Mouse (Mus musculus): ENCODE data around the gene Casp3.
"Not testable (repeated sequence)": the region's sequence is repeated elsewhere in the genome, so short reads cannot be mapped to it uniquely, and the experiment has no call there.

The Casp3 gene

DNA sequence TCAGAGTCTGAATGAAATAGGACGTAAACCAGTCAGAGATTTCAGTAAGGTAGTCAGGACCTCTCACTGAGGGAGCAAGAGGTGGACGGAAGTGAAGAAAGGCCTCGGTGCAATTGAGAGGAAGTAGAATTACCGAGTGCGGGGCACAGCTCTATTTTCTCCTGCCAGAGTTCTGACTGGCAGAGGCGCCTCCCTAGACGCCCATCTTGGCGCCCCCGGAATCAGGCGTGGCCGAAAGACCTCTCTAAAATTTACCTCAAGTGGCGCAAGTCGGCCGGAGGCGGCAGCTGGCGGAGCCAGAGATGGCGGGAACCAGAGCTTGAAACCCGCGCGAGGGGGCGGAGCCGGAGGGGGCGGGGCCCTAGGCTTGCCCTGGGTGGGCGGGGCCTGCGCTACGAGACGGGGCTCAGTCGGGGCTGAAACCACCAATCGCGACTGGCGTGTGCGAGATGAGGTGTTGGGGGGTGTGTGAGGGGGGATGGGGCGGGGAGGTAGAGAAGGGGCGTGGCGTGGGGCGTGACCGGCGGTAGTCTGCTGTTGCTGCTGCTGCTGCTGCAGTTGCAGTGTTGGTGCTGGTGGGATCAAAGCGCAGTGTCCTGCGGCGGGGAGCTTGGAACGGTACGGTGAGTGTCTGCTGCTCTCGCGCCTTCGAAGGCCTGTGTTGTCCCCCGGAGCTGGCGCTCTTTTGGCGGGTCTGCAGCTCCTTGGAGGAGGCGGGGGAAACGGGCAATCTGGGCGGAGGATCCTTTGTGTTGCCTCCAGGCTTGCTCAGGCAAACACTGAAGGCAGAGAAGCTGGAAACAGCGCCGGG, at the start of gene Casp3, which contains the start of gene Primpol:
TSS of gene Casp3 (plus strand) at position 413 of the 811 bp plus-strand sequence.
TSS of gene Primpol (minus strand) at position 334 of the 811 bp plus-strand sequence.
- in situ Hi-C loops (cut with MboI, MseI) = no loop called here

DNA sequence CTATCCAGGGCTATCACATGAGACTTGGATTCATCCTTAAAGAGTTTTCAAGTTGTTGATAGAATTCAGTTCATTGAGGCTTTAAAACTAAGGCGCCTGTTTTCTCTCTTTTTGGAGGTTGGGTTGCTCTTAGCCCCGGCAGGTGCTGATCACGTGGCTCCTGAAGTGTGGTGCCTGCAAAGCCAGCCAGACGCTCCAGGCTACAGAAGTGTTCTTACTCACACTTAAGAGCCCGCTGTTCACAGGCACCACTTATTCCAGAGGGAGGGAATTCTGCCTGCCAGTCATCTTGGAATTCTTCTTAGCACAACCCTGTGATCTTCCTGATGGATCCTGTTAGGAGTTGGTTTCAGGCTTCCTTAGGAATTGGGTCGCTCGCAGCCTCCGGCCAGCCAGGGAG, 49.1 kb upstream of the Casp3 start:
- in situ Hi-C loops (cut with MboI, MseI) = no loop called here

DNA sequence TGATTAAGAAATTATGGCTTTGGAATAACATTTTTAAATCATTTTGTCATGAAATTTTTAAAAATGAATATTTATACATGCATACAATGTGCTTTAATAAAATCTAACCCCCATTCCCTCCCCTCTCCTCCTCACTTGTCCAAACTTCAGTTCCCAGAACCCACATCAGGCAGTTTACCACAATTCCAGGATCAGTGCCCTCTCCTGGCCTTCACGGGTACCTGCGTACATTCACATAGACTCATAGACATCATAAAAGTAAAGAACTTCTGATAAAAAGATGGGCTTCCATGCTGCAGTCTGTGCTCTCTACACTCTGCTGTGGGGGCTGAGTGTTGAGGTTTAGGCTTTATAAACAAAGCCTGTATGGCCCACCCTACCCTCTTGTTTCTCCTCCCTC, 48.1 kb upstream of the Casp3 start:
- in situ Hi-C loops (cut with MboI, MseI) = no loop called here

DNA sequence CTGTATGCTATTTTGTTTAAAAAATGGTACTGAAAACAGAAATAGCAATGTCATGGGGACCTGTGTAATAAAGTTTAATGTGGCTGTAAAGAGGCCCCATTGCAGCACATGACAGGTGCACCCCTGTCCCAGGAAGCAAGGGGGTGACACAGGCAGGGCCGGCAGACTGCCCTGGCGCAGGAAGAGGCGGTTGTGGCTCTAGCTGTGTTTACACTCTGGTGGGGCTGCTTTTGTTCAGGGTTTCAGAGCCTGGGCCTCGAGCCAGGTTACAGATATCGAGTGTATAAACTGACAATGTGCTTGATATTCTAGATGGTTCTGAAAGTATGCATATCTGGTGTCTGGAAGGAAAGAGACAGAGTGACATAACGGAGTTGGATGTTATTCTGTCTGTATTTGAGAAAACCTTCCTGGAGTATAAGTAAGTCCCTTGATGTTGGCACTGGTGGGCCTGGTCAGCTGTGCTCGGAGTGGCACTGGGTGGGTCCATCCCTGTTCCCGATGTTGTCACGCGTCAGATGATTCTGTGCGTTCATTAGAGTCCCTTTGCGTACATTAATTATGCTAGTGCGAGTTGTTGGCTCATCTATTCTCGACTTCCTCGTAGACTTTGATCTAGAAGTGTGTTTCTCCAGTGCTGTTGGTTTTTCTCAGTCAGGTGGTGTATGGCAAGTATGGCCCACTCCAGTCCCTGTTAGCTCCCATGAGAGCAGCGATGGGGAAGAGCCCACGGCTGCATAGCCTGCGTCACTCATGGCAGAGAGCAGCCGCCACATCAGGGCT, 47.2 kb upstream of the Casp3 start:
- in situ Hi-C loops (cut with MboI, MseI) = no loop called here

DNA sequence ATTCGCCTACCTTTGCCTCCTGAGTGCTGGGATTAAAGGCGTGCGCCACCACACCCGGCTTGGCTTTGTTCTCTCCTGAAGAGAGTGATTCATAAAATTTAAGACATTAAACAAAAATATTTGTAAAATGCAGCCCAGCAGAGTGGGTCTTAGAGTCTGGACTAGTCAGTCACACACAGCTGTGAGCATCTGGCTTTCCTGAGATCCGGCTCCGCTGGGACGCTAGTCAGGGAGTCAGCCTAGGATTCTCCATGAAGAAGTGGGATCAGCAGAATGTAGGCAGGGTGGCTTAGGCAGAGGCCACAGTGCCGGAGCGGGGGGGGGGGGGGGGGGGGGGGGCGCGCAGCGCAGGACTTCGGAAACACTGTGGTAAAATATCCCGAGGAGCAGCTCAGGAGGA, 46.4 kb upstream of the Casp3 start:
- in situ Hi-C loops (cut with MboI, MseI) = no loop called here

DNA sequence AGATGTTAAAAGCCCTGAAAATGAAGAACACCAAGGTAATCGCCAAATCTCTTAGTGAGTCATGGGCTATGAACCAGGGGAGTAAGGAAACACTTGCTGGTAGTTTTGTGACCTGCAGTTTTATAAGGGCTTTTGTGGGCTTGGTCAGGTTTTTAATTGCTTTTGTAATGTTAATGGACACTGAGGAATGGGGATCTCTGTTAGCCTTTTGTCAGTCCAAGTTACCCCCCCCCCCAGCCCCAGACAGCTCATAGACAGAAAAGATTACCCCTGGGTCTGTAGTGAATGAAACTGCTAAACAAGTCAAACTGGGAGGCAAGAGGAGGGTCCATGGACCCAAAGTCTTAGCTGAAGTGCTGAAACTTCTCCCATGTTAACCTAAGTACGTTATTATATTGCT, 43.6 kb upstream of the Casp3 start:
- in situ Hi-C loops (cut with MboI, MseI) = no loop called here

DNA sequence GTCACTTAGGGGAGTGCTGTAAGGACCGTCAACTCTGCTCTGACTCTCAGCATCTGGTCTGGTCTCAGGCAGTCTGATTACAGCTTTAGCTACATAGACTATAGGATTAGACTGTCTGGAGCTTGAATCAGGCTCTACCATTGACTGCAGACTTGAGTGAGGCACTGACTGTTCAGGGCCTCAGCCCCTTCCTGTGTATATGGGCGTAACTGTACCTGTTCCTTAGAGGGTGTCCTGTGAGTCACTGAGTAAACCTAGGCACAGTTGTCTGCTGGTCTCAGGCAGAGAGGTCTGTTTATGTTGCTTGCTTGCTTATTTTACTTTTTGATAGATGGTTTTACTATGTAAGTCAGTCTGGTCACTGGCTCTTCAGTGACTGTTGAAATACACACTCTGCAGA, 43.1 kb upstream of the Casp3 start:
- in situ Hi-C loops (cut with MboI, MseI) = no loop called here

DNA sequence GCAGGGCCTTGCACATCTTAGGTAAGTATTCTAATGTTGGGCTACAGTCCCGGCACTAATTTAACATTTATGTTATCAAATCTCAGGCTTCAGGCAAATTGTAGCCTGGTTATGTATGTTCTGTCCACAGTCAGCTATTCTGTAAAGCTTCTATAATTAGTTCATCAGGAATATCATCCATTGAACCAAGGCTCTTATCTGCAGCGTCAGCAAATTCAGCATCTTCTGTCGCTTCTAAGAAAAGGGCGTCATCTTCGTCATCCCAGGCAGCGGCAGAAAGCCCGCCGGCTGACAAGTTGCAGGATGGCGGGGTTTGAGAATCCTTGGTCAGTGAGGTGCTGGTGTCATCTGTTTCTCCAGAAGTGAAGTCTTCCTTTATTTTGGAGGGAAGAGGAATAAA, 38.3 kb upstream of the Casp3 start:
- in situ Hi-C loops (cut with MboI, MseI) = no loop called here

DNA sequence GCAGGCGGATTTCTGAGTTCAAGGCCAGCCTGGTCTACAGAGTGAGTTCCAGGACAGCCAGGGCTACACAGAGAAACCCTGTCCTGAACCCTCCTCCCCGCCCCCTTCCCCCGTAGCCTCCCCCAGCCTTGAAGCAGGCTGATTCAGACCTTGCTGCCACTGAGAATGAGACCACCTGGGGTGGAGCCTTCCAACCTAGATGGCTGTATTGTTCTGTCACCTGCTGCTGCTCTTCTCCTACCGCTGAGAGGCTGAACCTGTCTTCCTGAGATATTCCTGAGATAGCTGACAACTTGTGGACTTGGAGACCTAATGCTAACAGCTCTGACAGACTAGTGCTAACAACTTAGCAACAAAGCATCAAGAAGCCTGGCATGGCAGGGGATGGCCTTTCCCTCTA, 32.8 kb upstream of the Casp3 start:
- in situ Hi-C loops (cut with MboI, MseI) = not testable (repeated sequence)

DNA sequence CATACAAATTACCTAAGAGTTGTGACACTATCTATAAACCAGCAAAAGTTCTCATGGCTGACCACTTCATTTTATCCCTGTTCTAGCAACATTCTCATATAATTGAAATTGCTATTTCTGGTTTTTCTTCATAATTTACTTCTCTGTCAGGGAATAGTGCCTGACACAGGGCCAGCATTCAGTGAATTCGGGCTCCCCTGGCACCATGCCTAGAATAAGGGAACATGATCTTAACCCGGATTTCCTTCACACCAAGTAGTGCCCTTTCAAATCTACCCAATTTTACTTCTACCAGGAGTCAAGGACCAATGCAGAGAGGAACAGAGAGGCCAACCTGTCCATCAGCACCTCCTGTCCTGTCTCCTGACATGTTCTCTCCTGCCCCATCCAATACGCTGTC, 31.5 kb upstream of the Casp3 start:
- in situ Hi-C loops (cut with MboI, MseI) = no loop called here

DNA sequence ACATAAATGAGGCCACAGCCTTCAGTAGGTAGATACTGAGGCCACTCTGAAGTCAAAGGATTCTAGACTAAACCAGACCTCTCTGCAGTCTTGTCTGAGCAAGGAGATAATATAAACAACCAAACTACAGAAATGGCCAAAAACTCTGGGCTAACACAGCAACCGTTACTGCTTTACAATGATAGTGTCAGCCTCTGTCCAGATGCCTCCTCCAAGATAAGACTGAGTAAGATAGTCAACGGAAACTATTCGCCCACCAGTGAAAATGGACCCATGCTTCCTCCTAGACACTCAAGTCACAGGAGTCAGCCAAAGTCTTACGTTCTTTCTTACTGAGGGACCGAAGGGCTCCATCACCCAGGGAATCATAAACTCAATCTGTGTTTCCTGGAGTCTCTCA, 29.2 kb upstream of the Casp3 start:
- in situ Hi-C loops (cut with MboI, MseI) = no loop called here

DNA sequence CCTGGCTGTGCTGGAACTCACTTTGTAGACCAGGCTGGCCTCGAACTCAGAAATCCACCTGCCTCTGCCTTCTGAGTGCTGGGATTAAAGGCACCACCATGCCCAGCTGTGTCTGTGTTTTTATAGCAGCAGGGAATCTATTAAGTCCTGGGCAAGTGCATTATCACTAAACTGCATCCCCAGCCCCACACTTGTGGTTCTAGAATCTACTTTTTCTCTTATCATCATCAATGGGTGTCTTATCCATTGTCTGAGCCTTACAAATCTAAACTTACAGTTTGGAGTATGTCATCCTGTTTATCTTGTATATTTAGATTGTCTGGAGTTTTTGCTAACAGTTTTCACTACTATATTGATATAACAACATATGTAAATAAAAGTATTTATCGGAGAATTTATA, 28.4 kb upstream of the Casp3 start:
- in situ Hi-C loops (cut with MboI, MseI) = no loop called here

DNA sequence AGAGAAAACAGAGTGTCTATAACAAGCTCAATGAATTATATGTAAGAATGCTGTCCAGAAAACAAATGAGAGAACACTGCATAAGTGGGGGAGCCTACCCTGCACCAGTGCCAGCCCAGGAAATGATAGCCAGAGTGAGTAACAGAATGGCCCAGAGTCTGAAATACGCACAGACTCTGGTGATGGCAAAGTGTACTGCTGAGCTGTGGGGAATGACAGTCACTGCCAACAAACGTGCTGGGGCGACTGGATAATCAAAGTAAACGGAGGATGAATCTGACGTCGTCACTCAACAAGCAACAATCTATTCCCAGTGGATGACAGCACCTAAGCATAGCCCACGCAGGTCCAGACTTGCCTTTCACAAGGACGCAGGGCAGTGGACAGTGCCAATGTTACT, 24.0 kb upstream of the Casp3 start:
- in situ Hi-C loops (cut with MboI, MseI) = no loop called here

DNA sequence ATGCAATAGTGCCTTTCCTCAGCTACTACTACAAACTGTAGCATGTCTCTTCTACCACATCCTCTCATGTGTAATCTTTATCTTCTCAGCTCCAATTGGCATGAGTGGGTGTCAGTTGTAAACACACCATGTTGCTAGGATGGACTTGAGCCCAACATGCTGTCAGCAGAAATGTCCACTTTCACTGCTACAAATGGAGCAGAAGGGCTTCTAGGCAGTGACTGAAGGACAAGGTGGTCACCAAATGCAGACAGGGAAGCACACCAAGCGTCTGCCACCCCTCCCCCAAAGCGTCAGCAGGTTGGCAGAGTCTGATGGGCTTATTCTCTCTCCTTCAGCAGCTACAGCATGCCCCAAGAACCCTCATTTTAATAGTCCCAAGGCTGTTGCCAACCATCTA, 23.3 kb upstream of the Casp3 start:
- in situ Hi-C loops (cut with MboI, MseI) = no loop called here

DNA sequence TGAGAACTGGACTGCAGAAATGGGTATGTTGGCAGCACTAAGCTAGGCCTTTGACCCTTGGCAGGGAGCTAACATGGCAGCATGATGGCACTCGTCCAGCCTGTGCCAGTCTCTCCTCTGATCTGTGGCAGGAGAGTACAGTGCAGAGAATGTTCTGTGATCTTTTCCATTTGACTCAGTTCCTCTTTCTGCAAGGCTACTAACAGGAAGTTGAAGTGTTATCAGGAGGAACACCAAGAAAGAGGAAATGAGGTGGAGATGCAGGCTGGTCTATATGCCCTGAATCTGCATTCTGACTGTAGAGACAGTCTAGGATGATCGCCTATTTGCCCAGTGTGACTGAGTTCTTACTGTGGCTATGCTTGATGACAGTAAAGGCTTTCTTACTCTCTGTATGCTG, 21.5 kb upstream of the Casp3 start:
- in situ Hi-C loops (cut with MboI, MseI) = no loop called here

DNA sequence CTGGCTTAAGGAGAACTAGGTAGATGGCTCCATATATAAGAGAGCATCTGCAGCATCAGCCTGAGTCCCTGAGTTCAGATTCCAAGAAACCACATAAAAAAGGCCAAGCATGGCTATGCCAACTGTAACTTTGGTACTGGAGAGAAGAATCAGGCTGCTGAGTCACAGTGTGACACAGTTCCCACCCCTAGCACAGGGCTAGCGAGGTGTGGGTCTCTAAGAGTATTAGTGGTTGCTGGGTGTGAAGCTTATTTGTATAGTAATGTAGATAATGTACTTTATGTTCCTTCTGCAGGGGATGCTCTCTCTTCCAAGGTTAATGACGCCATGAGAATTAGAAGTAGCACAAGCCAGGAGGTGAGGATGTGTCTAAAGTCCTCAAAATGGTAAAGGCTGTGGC, 20.6 kb upstream of the Casp3 start:
- in situ Hi-C loops (cut with MboI, MseI) = no loop called here

DNA sequence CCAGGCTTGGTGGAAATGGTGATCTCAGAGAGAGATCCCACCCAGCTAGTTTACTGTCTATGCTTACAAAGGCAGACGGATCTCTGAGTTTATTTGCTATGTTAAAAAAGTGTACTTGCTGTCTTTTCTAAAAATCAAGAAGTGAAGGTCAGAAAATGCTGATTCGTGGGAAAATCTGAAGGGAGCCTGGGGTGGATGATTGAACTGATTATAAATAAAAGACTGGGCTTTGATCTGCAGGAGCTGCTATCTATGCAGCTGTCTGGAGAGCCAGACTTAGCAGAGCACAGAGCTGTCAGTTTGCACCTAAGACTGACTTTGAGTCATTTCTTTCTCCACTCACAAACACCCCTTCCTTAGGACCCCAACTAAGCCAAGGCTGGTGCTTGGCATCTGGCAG, 19.7 kb upstream of the Casp3 start:
- in situ Hi-C loops (cut with MboI, MseI) = no loop called here

DNA sequence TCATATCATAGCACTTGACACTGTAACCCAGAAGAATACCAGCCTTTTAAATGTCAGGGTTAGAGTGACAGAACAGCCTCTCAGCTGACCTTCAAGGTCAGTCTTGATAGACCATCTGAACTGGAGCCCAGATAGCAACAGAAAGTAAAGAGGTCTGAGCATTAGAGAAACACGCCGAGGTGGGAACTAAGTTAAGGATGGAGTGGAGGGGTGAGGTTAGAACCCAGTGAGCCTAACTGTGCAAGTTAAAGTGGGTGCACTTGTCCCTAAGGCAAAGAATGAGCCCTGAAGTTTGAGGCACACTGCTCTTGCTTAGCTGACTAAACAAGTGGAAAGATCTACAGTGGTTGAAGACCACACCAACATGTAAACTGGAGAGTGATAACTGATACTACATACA, 19.0 kb upstream of the Casp3 start:
- in situ Hi-C loops (cut with MboI, MseI) = no loop called here

DNA sequence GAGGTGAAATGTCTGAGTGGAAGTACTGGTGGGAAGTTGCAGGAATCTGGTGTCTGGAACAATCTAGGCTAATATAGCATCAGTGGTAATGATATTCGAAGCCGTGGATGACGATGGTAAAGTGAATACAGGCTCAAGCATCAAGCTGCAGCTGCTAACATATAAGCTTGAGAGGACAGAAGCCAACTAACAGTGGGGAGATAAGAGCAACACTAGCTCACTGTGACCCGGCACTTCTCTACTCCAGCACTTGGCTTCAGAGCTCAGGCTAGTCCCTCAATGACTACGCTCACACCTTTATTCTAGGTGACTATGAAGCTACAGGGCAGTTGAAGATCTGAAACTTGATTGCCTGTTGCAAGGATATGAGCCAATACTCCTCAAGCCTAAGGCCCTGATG, 18.3 kb upstream of the Casp3 start:
- in situ Hi-C loops (cut with MboI, MseI) = no loop called here

DNA sequence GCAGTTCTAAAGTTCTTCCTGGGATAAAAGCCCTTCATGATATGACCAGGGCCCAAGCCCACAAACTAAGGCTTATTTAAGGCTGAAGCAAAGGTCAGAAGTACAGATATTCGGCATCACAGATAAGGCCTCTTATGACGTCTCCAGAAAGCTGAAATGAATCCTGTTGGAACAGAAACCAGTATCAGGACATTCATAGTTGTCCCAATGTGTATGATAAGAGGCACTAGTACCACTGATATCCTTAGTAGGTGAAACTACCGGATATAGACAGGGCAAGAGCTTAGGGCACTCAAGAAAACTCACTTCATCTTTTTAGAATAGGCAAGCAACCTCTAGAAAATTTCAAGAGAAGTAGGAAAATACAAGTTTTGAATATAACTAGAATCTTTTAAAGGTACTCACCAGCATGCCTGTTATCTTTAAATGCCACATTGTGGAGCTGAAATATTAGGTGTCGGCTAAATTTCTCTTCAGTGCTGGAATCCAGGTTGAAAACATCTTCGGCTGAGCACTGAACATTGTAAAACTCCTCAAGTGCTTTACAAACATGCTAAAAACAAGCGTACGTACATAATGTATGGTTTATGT, 17.7 kb upstream of the Casp3 start:
- in situ Hi-C loops (cut with MboI, MseI) = no loop called here

DNA sequence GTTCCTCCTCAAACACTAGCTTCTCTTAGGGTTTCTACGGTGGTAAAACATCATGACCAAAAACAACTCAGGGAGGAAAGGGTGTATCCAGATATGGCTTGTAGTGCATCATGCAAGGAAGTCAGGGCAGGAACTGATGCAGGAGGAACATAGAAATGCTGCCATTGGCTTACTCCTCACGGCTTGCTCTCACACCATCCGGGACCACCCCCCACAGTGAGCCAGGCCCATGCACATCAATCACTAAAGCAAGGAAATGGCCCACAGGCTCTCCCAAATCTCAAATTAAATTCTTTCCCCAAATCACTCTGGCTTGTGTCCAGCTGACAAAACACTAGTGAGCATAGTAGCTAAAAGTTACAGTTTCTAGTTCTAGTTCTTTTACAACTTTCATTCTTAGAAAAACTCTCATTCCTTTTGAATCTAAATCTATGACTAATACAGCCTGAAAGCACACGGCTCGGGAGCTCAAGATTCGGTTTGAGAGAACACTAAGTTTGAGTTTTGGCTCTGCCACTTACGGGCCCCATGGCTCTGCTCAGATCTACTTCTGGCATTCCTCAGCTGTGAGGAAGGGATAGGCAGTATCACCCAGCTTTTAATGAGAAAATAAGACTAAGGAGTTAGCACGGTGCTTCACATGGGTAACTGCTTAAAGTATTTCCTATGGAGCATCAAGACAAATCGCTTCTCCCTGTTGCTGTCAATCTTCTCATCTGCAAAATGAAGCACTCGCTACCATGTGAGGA, 16.0 kb upstream of the Casp3 start:
- in situ Hi-C loops (cut with MboI, MseI) = loop anchor here (10.0 kb wide), 1 partner anchor 826 kb away; no protein-coding TSS in a partner anchor

DNA sequence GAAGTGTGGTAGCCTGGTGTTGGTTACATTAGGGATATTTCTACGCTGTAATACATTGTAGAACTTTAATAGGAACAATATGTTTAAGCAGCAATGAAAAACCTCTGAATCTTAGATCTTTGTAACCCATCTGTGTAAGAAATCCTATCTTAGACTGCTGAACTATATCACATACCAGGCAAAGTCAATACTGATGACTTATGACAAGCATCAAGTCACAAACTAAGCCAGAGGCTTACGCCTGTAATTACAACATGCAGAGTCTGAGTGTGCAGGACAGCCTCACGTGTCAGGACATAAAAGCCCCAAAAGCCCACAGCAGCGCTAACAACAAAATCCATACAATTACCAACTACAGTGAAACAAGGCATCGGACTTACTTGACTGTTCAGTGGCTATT, 13.5 kb upstream of the Casp3 start:
- in situ Hi-C loops (cut with MboI, MseI) = loop anchor here (10.0 kb wide), 1 partner anchor 829 kb away; no protein-coding TSS in a partner anchor

All from regulatory T cell (primary cell).